Mouse (Mus musculus) cerebellum, adult 2 months (tissue): ENCODE data around the gene Armcx6.

ENCODE experiments used
- CTCF ChIP-seq: fragments of 200-500 bp; IDR thresholded peaks from 2 replicates; pipeline ENCODE4 v1.5.1; 2011; ENCODE audit warnings: low read depth, mild to moderate bottlenecking, control low read depth, low read length, moderate library complexity, borderline replicate concordance; ENCODE audit not compliant: insufficient read depth
- POLR2A ChIP-seq: fragments of 200-500 bp; IDR thresholded peaks from 2 replicates; pipeline ENCODE4 v1.6.1; 2011; ENCODE audit warnings: low read length, control low read depth, borderline replicate concordance; ENCODE audit not compliant: insufficient read depth

DNA sequence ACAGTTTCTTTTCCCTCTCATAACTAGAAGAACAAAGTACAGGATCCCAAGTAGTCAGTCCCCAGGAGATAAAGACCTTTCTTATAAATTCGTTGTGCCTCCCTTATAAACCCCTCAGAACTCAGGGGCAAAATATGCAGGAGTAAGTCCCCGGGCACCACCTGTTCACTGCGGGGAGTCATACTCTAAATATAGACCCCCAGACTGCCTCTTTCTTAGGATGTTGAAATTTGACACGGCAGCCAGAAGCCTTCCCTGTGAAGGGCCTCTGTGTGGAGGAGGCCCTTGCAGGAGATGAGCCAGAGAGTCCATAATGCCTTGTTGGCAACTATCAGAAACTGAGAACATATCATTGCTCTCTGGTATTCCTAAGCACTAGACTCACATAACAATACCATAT, 1.4 kb upstream of the Armcx6 start:
- TF ChIP-seq CTCF: no peak
- TF ChIP-seq POLR2A: no peak
